Mouse (Mus musculus) CH12.LX (cell line): ENCODE measurements around the gene Tstd1. TPM values are rescaled to one million over a fixed set of nuclear protein-coding genes. Genes with fewer than 3 reads are reported as not detected.

Experiments used
- DNase-seq: peaks from one replicate; pipeline ENCODE4 v3.0.0-alpha.2; 2013; ENCODE audit errors: extremely low read depth
- H3K27ac ChIP-seq: 2 replicates; pipeline ENCODE4 v1.5.1; 2012; ENCODE audit warnings: low read depth, mild to moderate bottlenecking, control low read depth, moderate library complexity; ENCODE audit not compliant: insufficient read depth
- H3K27me3 ChIP-seq: replicated peaks from 2 replicates; pipeline ENCODE3; 2012; ENCODE audit warnings: inconsistent platforms
- H3K36me3 ChIP-seq, 2 experiments: replicated peaks in 1 of 2; 2 replicates each; pipeline versions ENCODE3 to v1.6.1; 2012; ENCODE audit warnings: inconsistent platforms in 1 of 2, low read length in 1 of 2, mild to moderate bottlenecking in 1 of 2, mixed read lengths in 1 of 2, moderate library complexity in 1 of 2; ENCODE audit not compliant: control insufficient read depth in 1 of 2, insufficient read depth in 1 of 2
- H3K4me1 ChIP-seq, 2 experiments: 2 replicates each; pipeline ENCODE4 v1.6.1; 2012; ENCODE audit warnings: inconsistent platforms in 1 of 2, moderate library complexity in 1 of 2; ENCODE audit not compliant: insufficient read depth in 2 of 2, control insufficient read depth in 1 of 2
- H3K4me2 ChIP-seq: 2 replicates; pipeline ENCODE4 v1.6.1; 2012; ENCODE audit warnings: low read depth, mild to moderate bottlenecking, control low read depth; ENCODE audit not compliant: poor library complexity, insufficient read depth, severe bottlenecking
- H3K4me3 ChIP-seq, 3 experiments: fragments of 150-350 bp in 1 of 3; sonication (generic) in 1 of 3; replicated peaks in 1 of 3; 2 replicates each; pipeline versions ENCODE3 to v1.5.1; 2011 to 2012; ENCODE audit warnings: low read depth in 2 of 3, low read length in 2 of 3, mild to moderate bottlenecking in 2 of 3, moderate library complexity in 2 of 3, control low read depth in 1 of 3, improper control_type of control experiment in 1 of 3, inconsistent platforms in 1 of 3, mixed read lengths in 1 of 3; ENCODE audit not compliant: poor library complexity in 1 of 3
- H3K79me2 ChIP-seq: replicated peaks from 2 replicates; pipeline ENCODE4 v1.6.1; 2012; ENCODE audit warnings: mild to moderate bottlenecking, moderate library complexity; ENCODE audit not compliant: control insufficient read depth, poor library complexity, insufficient read depth, severe bottlenecking; ENCODE audit errors: extremely low read depth
- H3K9ac ChIP-seq: 2 replicates; pipeline ENCODE4 v1.6.1; 2012; ENCODE audit warnings: low read depth, mild to moderate bottlenecking, control low read depth, moderate library complexity; ENCODE audit not compliant: insufficient read depth
- H3K9me3 ChIP-seq: replicated peaks from 2 replicates; pipeline ENCODE3; 2012; ENCODE audit warnings: low read length, inconsistent platforms, mixed read lengths
- BHLHE40 ChIP-seq: IDR thresholded peaks from 2 replicates; pipeline ENCODE4 v1.6.1; 2011; ENCODE audit warnings: mild to moderate bottlenecking, low read depth, low read length, improper control_type of control experiment
- CHD1 ChIP-seq: IDR thresholded peaks from 2 replicates; pipeline ENCODE4 v1.6.1; 2012; ENCODE audit warnings: low read depth, low read length, improper control_type of control experiment, inconsistent platforms
- CHD2 ChIP-seq: IDR thresholded peaks from 2 replicates; pipeline ENCODE4 v1.6.1; 2011; ENCODE audit warnings: low read length, improper control_type of control experiment
- CTCF ChIP-seq, 2 experiments: IDR thresholded peaks in 1 of 2; conservative IDR thresholded peaks in 1 of 2; 2 replicates each; pipeline ENCODE4 v1.5.1; 2011 to 2012; ENCODE audit warnings: low read depth in 2 of 2, low read length in 2 of 2, improper control_type of control experiment in 1 of 2, inconsistent platforms in 1 of 2, mild to moderate bottlenecking in 1 of 2, moderate library complexity in 1 of 2
- E2F4 ChIP-seq: IDR thresholded peaks from 2 replicates; pipeline ENCODE4 v1.6.1; 2011; ENCODE audit warnings: low read depth, low read length, improper control_type of control experiment; ENCODE audit not compliant: insufficient replicate concordance
- ELF1 ChIP-seq: IDR thresholded peaks from 2 replicates; pipeline ENCODE4 v1.6.1; 2014; ENCODE audit warnings: low read depth, mild to moderate bottlenecking, inconsistent platforms, low read length, improper control_type of control experiment
- ETS1 ChIP-seq: conservative IDR thresholded peaks from 2 replicates; pipeline ENCODE4 v1.6.1; 2012; ENCODE audit warnings: low read depth, mild to moderate bottlenecking, inconsistent platforms, low read length, improper control_type of control experiment, moderate library complexity
- GABPA ChIP-seq: IDR thresholded peaks from 2 replicates; pipeline ENCODE4 v1.6.1; 2012; ENCODE audit warnings: low read depth, low read length, improper control_type of control experiment, inconsistent platforms; ENCODE audit not compliant: insufficient replicate concordance
- JUND ChIP-seq: conservative IDR thresholded peaks from 2 replicates; pipeline ENCODE4 v1.6.1; 2011; ENCODE audit warnings: low read depth, low read length, improper control_type of control experiment
- KAT2A ChIP-seq: IDR thresholded peaks from 2 replicates; pipeline ENCODE4 v1.6.1; 2012; ENCODE audit warnings: low read length, improper control_type of control experiment, inconsistent platforms; ENCODE audit not compliant: insufficient replicate concordance
- MAFK ChIP-seq: IDR thresholded peaks from 2 replicates; pipeline ENCODE4 v1.6.1; 2011; ENCODE audit warnings: low read length, improper control_type of control experiment; ENCODE audit not compliant: insufficient replicate concordance
- MAX ChIP-seq: IDR thresholded peaks from 2 replicates; pipeline ENCODE4 v1.6.1; 2011; ENCODE audit warnings: low read length, improper control_type of control experiment
- MAZ ChIP-seq: IDR thresholded peaks from 2 replicates; pipeline ENCODE4 v1.6.1; 2012; ENCODE audit warnings: low read depth, mild to moderate bottlenecking, inconsistent platforms, low read length, improper control_type of control experiment, moderate library complexity
- MXI1 ChIP-seq: IDR thresholded peaks from 2 replicates; pipeline ENCODE4 v1.6.1; 2011; ENCODE audit warnings: mild to moderate bottlenecking, low read depth, low read length, improper control_type of control experiment
- MYC ChIP-seq: IDR thresholded peaks from 2 replicates; pipeline ENCODE4 v1.6.1; 2011; ENCODE audit warnings: low read depth, mild to moderate bottlenecking, improper control_type of control experiment, low read length
- NRF1 ChIP-seq: IDR thresholded peaks from 2 replicates; pipeline ENCODE4 v1.6.1; 2014; ENCODE audit warnings: low read depth, mild to moderate bottlenecking, inconsistent platforms, low read length, improper control_type of control experiment, moderate library complexity
- POLR2A ChIP-seq: IDR thresholded peaks from 2 replicates; pipeline ENCODE4 v1.6.1; 2011; ENCODE audit warnings: low read depth, mild to moderate bottlenecking, improper control_type of control experiment, low read length
- RCOR1 ChIP-seq: conservative IDR thresholded peaks from 2 replicates; pipeline ENCODE4 v1.6.1; 2012; ENCODE audit warnings: low read depth, mild to moderate bottlenecking, inconsistent platforms, low read length, improper control_type of control experiment
- SIN3A ChIP-seq: IDR thresholded peaks from 2 replicates; pipeline ENCODE4 v1.6.1; 2012; ENCODE audit warnings: low read length, improper control_type of control experiment, inconsistent platforms
- TBP ChIP-seq: conservative IDR thresholded peaks from 2 replicates; pipeline ENCODE4 v1.6.1; 2011; ENCODE audit warnings: low read depth, low read length, improper control_type of control experiment
- USF1 ChIP-seq: IDR thresholded peaks from 2 replicates; pipeline ENCODE4 v1.6.1; 2014; ENCODE audit warnings: low read depth, mild to moderate bottlenecking, inconsistent platforms, low read length, improper control_type of control experiment
- USF2 ChIP-seq: conservative IDR thresholded peaks from 2 replicates; pipeline ENCODE4 v1.6.1; 2011; ENCODE audit warnings: low read depth, low read length, improper control_type of control experiment
- ZC3H11A ChIP-seq: IDR thresholded peaks from 2 replicates; pipeline ENCODE4 v1.6.1; 2012; ENCODE audit warnings: low read depth, mild to moderate bottlenecking, inconsistent platforms, low read length, improper control_type of control experiment
- ZMIZ1 ChIP-seq: IDR thresholded peaks from 2 replicates; pipeline ENCODE4 v1.6.1; 2012; ENCODE audit warnings: low read depth, mild to moderate bottlenecking, inconsistent platforms, low read length, improper control_type of control experiment
- dilution Hi-C: fragments of 300-500 bp; cut with MboI; formaldehyde crosslinking; loops from 2 replicates; pipeline ENCODE4 v1.14.3; 2020; ENCODE audit warnings: low sequenced_read_pairs; ENCODE audit not compliant: extremely low pct_unique_long_range_greater_than_20kb, extremely low pct_ligation_motif_present
- in situ Hi-C: fragments of 300-500 bp; cut with MboI; formaldehyde crosslinking; loops from 3 replicates; pipeline ENCODE4 v1.14.3; 2019; ENCODE audit warnings: low sequenced_read_pairs, low pct_ligation_motif_present, low pct_unique_long_range_greater_than_20kb, mixed read lengths
- polyA plus RNA-seq: library from polyadenylated mRNA; unstranded; fragments of >175 nt; gene quantifications from 2 replicates; pipeline ENCODE4 v1.2.1, GENCODE M21; 2012; ENCODE audit warnings: low read depth; ENCODE audit not compliant: insufficient read length
- total RNA-seq, 2 experiments: library from RNA; depleted of rRNA; stranded (reverse); fragments of 300-350 nt in 1 of 2; fragments of >200 nt in 1 of 2; gene quantifications; 2 replicates each; pipeline ENCODE4 v1.2.3; 2012 to 2014

Gene Tstd1
- total and polyA plus RNA-seq, 3 experiments = 1.4 to 3.5 (median 2.5) TPM

- H3K79me2 ChIP-seq = no peaks in the 10 kb centered on the region
- in situ Hi-C loops = no loop called here
- H3K36me3 ChIP-seq = no peaks in the 10 kb centered on the region
- H3K9me3 ChIP-seq = no peaks in the 10 kb centered on the region
- no peak overlapping the region for H3K4me2 ChIP-seq
- TF ChIP-seq KAT2A (no peak), MXI1 (no peak), MAFK (no peak), ETS1 (no peak), TBP (no peak), CHD1 (no peak), JUND (no peak), RCOR1 (no peak), ZC3H11A (no peak), MAZ (no peak), NRF1 (no peak), E2F4 (no peak), USF1 (no peak)
- H3K27me3 ChIP-seq = peaks cover 37% of the 10 kb centered on the region
- no peak for DNase-seq
- peaks cover 3 to 29% of the 10 kb centered on the region in 2 experiments; a peak in 2 of 4 replicates for H3K4me1 ChIP-seq
- dilution Hi-C loops = no loop called here
- no peak overlapping the region for H3K27ac ChIP-seq
- no peak overlapping the region for H3K4me3 ChIP-seq
- no peak overlapping the region for H3K9ac ChIP-seq
Measured at GRCm38 (mm10) chr1:171435974-171436373, 17.3 kb downstream of the Tstd1 start.

- Histone ChIP-seq H3K79me2 (no peaks in the 10 kb centered on the region), H3K27ac (no peak within 1 kb of the TSS), H3K27me3 (peaks cover 36% of the 10 kb centered on the region), H3K4me3 (peak within 1 kb of the TSS; percentile 44 to 57 (median 52)), H3K9ac (peak within 1 kb of the TSS; percentile 33), H3K9me3 (no peaks in the 10 kb centered on the region)
- DNase-seq = peak; percentile 67
- in situ Hi-C loops = no loop called here
- dilution Hi-C loops = no loop called here
- TF ChIP-seq NRF1 = peak; percentile 80
- TF ChIP-seq USF2 = no peak
- peak; percentile 46; the same call in 1 of the 2 replicates for TF ChIP-seq RCOR1
- 0 out of 2 replicates have a peak, but pooled peaks have one; percentile 32 for TF ChIP-seq MXI1
- TF ChIP-seq SIN3A = 0 out of 2 replicates have a peak, but pooled peaks have one; percentile 39
- 0 out of 2 replicates have a peak, but pooled peaks have one; percentile 27 for TF ChIP-seq ELF1
- TF ChIP-seq MAX = peak; percentile 49; the same call in 1 of the 2 replicates
- peak; percentile 81 for TF ChIP-seq CHD2
- TF ChIP-seq BHLHE40 = 0 out of 2 replicates have a peak, but pooled peaks have one; percentile 7
- no peak for TF ChIP-seq GABPA
- TF ChIP-seq ZMIZ1 = no peak
- no peak for TF ChIP-seq ETS1
- TF ChIP-seq CTCF (conservative IDR thresholded peaks at IDR 0.05 in 1 of 2, IDR thresholded peaks at IDR 0.05 in 1 of 2; ENCODE audit: low read depth in 2 of 2, low read length in 2 of 2) = peak in 1 of 2 experiments; percentile 26; a peak in 1 of 4 replicates
- TF ChIP-seq MYC = no peak
- peak; percentile 44; the same call in 1 of the 2 replicates for TF ChIP-seq POLR2A
- TF ChIP-seq, all 38 proteins: peak for 10
- Histone ChIP-seq H3K36me3 (no peaks in the 10 kb centered on the region), H3K4me2 (peak within 1 kb of the TSS; percentile 82), H3K4me1 (peaks cover 8 to 43% of the 10 kb centered on the region in 2 experiments; a peak in 3 of 4 replicates)
Measured at GRCm38 (mm10) chr1:171437264-171438013, 18.8 kb downstream of the Tstd1 start, which contains the start of gene F11r. TSS of gene F11r (plus strand) at chr1:171437535.
